Mouse (Mus musculus) G1E (cell line): ENCODE results near the gene Dmrt1.

ENCODE experiments used
- CTCF ChIP-seq: IDR thresholded peaks from 2 replicates; pipeline ENCODE4 v1.5.1; 2012; ENCODE audit warnings: low read depth, low read length, inconsistent platforms, mixed read lengths
- GATA1 ChIP-seq: IDR thresholded peaks from 2 replicates; pipeline ENCODE4 v1.6.1; 2012; ENCODE audit warnings: borderline replicate concordance, low read length, inconsistent platforms, mixed read lengths
- GATA2 ChIP-seq: IDR thresholded peaks from 2 replicates; pipeline ENCODE4 v1.6.1; 2012; ENCODE audit warnings: low read depth, low read length, inconsistent platforms, borderline replicate concordance
- POLR2AphosphoS5 ChIP-seq: IDR thresholded peaks from 2 replicates; pipeline ENCODE4 v1.6.1; 2012; ENCODE audit warnings: low read depth, low read length, inconsistent platforms; ENCODE audit not compliant: insufficient replicate concordance
- TAL1 ChIP-seq: conservative IDR thresholded peaks from 2 replicates; pipeline ENCODE4 v1.6.1; 2012; ENCODE audit warnings: low read depth, low read length, inconsistent platforms, mixed read lengths

- TF ChIP-seq CTCF (no peak), GATA1 (no peak), POLR2AphosphoS5 (no peak), TAL1 (no peak), GATA2 (no peak)
Observed at GRCm38 (mm10) chr19:25610411-25611111, 105.1 kb downstream of the Dmrt1 start.
